Mouse (Mus musculus) Patski (cell line): ENCODE results near the gene Rere. TPM values are rescaled to one million over a fixed set of nuclear protein-coding genes. Genes with fewer than 3 reads are reported as not detected.

Experiments
- ATAC-seq: fragments of 100-300 bp; one replicate; pipeline ENCODE4 v1.8.0; 2021
- CTCF ChIA-PET: fragments of 350-600 bp; sonication (Branson Sonifier 250); formaldehyde crosslinking; loops from one replicate; lab custom pipeline; 2022; ENCODE audit warnings: inconsistent platforms; lab: Charles Lee
- POLR2A ChIA-PET: fragments of 350-600 bp; sonication (Branson Sonifier 250); formaldehyde crosslinking; loops from one replicate; lab custom pipeline; 2022; ENCODE audit warnings: antibody characterized with exemption, inconsistent platforms; lab: Charles Lee
- DNase-seq: peaks from one replicate; pipeline ENCODE4 v3.0.0-alpha.2; 2011; ENCODE audit warnings: low read depth, low spot score
- H3K27me3 ChIP-seq: fragments of 371-371 bp; one replicate; pipeline ENCODE4 v1.5.1; 2021
- CTCF ChIP-seq: fragments of 100-300 bp; IDR thresholded peaks from one replicate; pipeline ENCODE4 v1.5.1; 2021
- in situ Hi-C: fragments of 300-500 bp; cut with MboI; formaldehyde crosslinking; loops from 3 replicates; pipeline ENCODE4 v1.11.1; 2018; ENCODE audit warnings: low pct_unique_long_range_greater_than_20kb, mixed read lengths
- polyA plus RNA-seq: library from polyadenylated mRNA; unstranded; gene quantifications from one replicate; pipeline ENCODE4 v1.2.3, GENCODE M21; 2021

Gene Rere
- polyA plus RNA-seq, 1 experiment from 2014 or later = 155 TPM

- CTCF ChIA-PET = interaction anchor here (1.3 kb wide), 1 partner anchor 9 kb away, joined by 4 read pairs; no protein-coding TSS in a partner anchor
- in situ Hi-C loops = no loop called here
Observed at GRCm38 (mm10) chr4:150337260-150337659, 55.8 kb downstream of the Rere start.

DNA sequence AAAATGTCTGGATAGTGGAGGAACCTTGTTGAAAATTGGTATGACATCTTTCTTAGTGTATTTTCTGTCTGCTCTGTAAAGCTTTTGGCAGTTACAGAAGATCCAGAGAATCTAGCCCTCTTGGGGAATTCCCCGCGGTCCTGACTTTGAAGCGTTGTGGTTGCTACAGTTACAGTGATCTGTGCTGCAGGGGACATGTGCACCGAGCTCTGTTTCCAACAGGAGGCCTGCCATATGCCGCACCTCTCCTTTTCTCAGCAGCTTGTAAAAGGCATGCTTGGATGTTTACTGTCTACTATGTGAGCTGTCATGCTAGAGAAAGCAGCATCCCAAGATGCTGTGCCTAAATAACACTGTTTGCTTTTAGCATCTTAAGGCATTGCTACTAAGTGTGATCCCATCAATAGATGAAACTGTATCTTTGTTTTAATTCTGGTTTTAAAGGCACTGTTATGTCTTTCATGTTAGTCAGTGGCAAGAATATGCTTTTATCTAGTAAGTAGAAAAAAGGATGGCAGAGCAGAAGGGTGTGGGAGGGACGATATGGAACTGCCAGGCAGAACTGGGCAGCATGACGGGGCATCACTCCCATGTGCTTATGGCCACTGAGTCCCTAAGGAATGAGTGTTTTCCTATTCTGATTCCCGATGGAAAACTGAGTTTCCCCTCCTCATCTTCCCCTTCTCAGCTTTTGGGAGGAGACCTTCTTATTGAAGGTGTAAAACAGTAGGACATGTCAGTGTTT, 57.6 kb downstream of the Rere start:
- H3K27me3 ChIP-seq = no peaks in the 10 kb centered on the region
- ATAC-seq = no peak
- CTCF ChIA-PET = interaction anchor here (1.0 kb wide), 1 partner anchor 74 kb away, joined by 3 read pairs; no protein-coding TSS in a partner anchor
- no peak for TF ChIP-seq CTCF
- POLR2A ChIA-PET = no interaction called here
- peak; percentile 7 for DNase-seq
- in situ Hi-C loops = no loop called here

More at GRCm38 (mm10) chr4:150337260-150337659, 55.8 kb downstream of the Rere start:
- POLR2A ChIA-PET = interaction anchor here (0.9 kb wide), 1 partner anchor 9 kb away, joined by 3 read pairs; no protein-coding TSS in a partner anchor
- no peak for ATAC-seq
- no peak for TF ChIP-seq CTCF
- DNase-seq = no peak
- no peaks in the 10 kb centered on the region for H3K27me3 ChIP-seq

DNA sequence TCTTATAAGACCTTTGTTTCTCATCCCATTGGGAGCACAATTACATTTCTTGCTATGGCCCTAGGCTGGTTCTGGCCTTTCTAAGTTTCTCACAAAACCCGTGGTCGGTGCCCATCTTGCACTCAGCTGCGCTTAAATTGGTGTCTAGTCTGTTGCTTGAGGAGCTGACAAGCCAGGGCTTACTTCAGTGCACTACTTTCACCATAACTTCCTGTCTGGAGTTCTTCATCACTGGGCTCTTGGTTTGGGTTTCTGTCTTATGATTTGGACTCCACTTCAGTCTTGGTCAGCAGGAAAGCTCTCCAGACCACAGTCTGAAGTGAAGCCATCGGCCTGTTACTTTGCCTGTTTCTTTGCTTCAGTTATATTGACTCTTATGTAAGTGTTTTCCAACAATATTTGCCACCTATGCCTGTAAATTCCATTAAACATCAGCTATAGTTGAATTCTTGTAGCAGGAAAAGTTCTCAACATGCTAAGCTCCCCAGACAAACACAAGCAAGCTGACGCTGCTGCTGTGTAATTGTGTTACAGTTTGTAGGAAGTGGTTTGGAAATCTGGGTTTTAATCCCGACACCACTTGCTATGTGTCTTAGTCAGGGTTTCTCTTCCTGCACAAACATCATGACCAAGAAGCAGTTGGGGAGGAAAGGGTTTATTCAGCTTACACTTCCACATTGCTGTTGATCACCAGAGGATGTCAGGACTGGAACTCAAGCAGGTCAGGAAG, 59.5 kb downstream of the Rere start:
- in situ Hi-C loops = loop anchor here (5.0 kb wide), 1 partner anchor 84 kb away; no protein-coding TSS in a partner anchor
- ChIA-PET CTCF (interaction anchor here (1.1 to 1.4 kb wide), 3 partner anchors 13 to 125 kb away, joined by 3 to 4 read pairs (median 3); no protein-coding TSS in a partner anchor), POLR2A (no interaction called here)
- no peaks in the 10 kb centered on the region for H3K27me3 ChIP-seq
- no peak for TF ChIP-seq CTCF
- peak; percentile 17 for DNase-seq
- ATAC-seq = no peak

- peak; percentile 44 for ATAC-seq
- peak; percentile 51 for DNase-seq
- no peak for TF ChIP-seq CTCF
- H3K27me3 ChIP-seq = no peaks in the 10 kb centered on the region
- POLR2A ChIA-PET = no interaction called here
- in situ Hi-C loops = loop anchor here (5.0 kb wide), 1 partner anchor 87 kb away; no protein-coding TSS in a partner anchor
- CTCF ChIA-PET = interaction anchor here (0.8 to 1.5 kb wide), 2 partner anchors 10 to 32 kb away, joined by 3 to 5 read pairs; no protein-coding TSS in a partner anchor
Observed at GRCm38 (mm10) chr4:150344526-150344925, 63.1 kb downstream of the Rere start.

GRCm38 (mm10) chr4:150346651-150347386, 65.4 kb downstream of the Rere start:
- TF ChIP-seq CTCF = no peak
- DNase-seq (no peak), ATAC-seq (no peak)
- in situ Hi-C loops = no loop called here
- POLR2A ChIA-PET = interaction anchor here (0.6 to 1.6 kb wide), 2 partner anchors 10 to 118 kb away, joined by 3 to 4 read pairs; no protein-coding TSS in a partner anchor
- CTCF ChIA-PET = interaction anchor here (0.6 to 1.5 kb wide), 4 partner anchors 9 to 118 kb away, joined by 3 to 5 read pairs (median 4); no protein-coding TSS in a partner anchor
- H3K27me3 ChIP-seq = no peaks in the 10 kb centered on the region

DNA sequence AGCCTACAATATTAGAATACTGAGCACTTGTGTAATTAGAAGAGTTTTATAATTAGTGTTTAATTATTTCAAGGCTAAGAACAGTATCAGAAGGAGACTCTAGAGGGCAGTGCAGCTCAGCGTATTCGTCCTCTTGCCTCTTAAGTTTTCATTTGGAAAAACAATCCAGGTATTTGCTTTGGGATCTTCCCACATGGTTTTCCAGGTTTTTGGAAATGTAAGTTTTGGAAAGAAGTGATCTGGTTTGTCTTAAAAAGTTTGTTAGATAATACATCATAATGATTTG, 65.9 kb downstream of the Rere start:
- ChIA-PET CTCF (interaction anchor here (1.0 to 1.5 kb wide), 3 partner anchors 9 to 78 kb away, joined by 3 to 5 read pairs (median 4); no protein-coding TSS in a partner anchor), POLR2A (interaction anchor here (1.6 kb wide), 1 partner anchor 117 kb away, joined by 4 read pairs; no protein-coding TSS in a partner anchor)
- peak; percentile 40 for TF ChIP-seq CTCF
- H3K27me3 ChIP-seq = no peaks in the 10 kb centered on the region
- DNase-seq (no peak), ATAC-seq (no peak)
- in situ Hi-C loops = no loop called here

GRCm38 (mm10) chr4:150349680-150350101, 68.2 kb downstream of the Rere start:
- no peaks in the 10 kb centered on the region for H3K27me3 ChIP-seq
- POLR2A ChIA-PET = no interaction called here
- in situ Hi-C loops = loop anchor here (5.0 kb wide), 1 partner anchor 118 kb away; no protein-coding TSS in a partner anchor
- DNase-seq (no peak), ATAC-seq (no peak)
- no peak for TF ChIP-seq CTCF
- CTCF ChIA-PET = interaction anchor here (1.4 kb wide), 2 partner anchors 12 to 19 kb away, joined by 3 to 5 read pairs; no protein-coding TSS in a partner anchor

GRCm38 (mm10) chr4:150351419-150352075, 70.1 kb downstream of the Rere start:
- no peaks in the 10 kb centered on the region for H3K27me3 ChIP-seq
- in situ Hi-C loops = loop anchor here (5.0 kb wide), 1 partner anchor 116 kb away; no protein-coding TSS in a partner anchor
- ChIA-PET CTCF (no interaction called here), POLR2A (no interaction called here)
- DNase-seq (no peak), ATAC-seq (no peak)
- no peak for TF ChIP-seq CTCF

DNA sequence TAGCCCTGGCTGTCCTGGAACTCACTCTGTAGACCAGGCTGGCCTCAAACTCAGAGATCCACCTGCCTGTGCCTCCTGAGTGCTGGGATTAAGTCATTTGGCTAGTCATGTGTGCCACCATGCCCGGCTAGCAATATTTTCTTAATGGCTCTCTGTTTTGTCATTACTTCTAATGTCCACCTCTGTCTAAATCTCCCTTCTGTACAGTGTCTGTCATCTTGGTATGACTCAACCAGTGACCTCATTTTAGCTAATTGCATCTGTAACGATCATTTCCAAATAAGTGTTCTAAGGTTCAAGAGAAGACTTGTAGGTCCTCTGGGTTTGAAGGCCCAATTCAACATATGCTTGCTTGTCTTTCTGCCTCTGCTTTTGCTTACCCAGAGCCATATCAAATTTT, 71.3 kb downstream of the Rere start:
- ATAC-seq (no peak), DNase-seq (no peak)
- CTCF ChIA-PET = no interaction called here
- POLR2A ChIA-PET = no interaction called here
- in situ Hi-C loops = loop anchor here (5.0 kb wide), 1 partner anchor 115 kb away; no protein-coding TSS in a partner anchor
- TF ChIP-seq CTCF = no peak
- no peaks in the 10 kb centered on the region for H3K27me3 ChIP-seq
